ENCODE assay signal across 10 mouse cellular contexts in genomic region chr4:153018138-153018921, GRCm38 (mm10).
DNase-seq lines count a peak whose midpoint lies in the region; ATAC-seq and TF ChIP-seq lines count a peak whose summit lies in the region.
"Had no signal": no experiment of that assay in that cellular context is flagged by ENCODE, and none has a peak within 500 bp of the region (broad histone marks: within the 10 kb centered on the region; RNA-seq: fewer than 3 reads in every experiment).

No protein-coding gene starts in this region.

- no peaks in the 10 kb centered on the region for H3K27me3 ChIP-seq in hindbrain, embryonic 16.5 days (replicated peaks; ENCODE audit: control insufficient read depth, insufficient read depth, low read length)
- H3K27me3 ChIP-seq in limb, embryonic 14.5 days (ENCODE audit: control insufficient read depth, insufficient read depth, low read length), result no peaks in the 10 kb centered on the region
- H3K27me3 ChIP-seq in stomach, embryonic 15.5 days (replicated peaks), result no peaks in the 10 kb centered on the region

- TF ChIP-seq POLR2A in limb, embryonic 14.5 days (IDR thresholded peaks at IDR 0.05; ENCODE audit: borderline replicate concordance, extremely low read depth, insufficient read depth, insufficient read length), result no peak

- H3K27ac ChIP-seq in hindbrain, embryonic 16.5 days (ENCODE audit: low read depth, low read length), result peak overlapping the region; percentile 9; the same call in 1 of the 2 replicates
- H3K27ac ChIP-seq in limb, embryonic 14.5 days (replicated peaks; ENCODE audit: low read depth, low read length), result no peak overlapping the region
- no peak overlapping the region for H3K27ac ChIP-seq in stomach, embryonic 15.5 days

- 39% methylated on average over 28 of the region's 28 CpGs for WGBS in hindbrain, embryonic 16.5 days
- 50% methylated on average over 28 of the region's 28 CpGs for WGBS in limb, embryonic 14.5 days
- WGBS in stomach, embryonic 15.5 days, result 36% methylated on average over 28 of the region's 28 CpGs

- H3K9me3 ChIP-seq in hindbrain, embryonic 16.5 days (ENCODE audit: control insufficient read depth, low read length), result no peaks in the 10 kb centered on the region
- no peaks in the 10 kb centered on the region for H3K9me3 ChIP-seq in limb, embryonic 14.5 days (ENCODE audit: control insufficient read depth, low read length)
- H3K9me3 ChIP-seq in stomach, embryonic 15.5 days, result no peaks in the 10 kb centered on the region

- H3K36me3 ChIP-seq in hindbrain, embryonic 16.5 days (ENCODE audit: control insufficient read depth, insufficient read depth, low read length), result no peaks in the 10 kb centered on the region
- H3K36me3 ChIP-seq in limb, embryonic 14.5 days (ENCODE audit: control insufficient read depth, insufficient read depth, low read length), result no peaks in the 10 kb centered on the region
- H3K36me3 ChIP-seq in stomach, embryonic 15.5 days, result no peaks in the 10 kb centered on the region

- peak; percentile 45 for DNase-seq in left cerebral cortex, adult 11 months (ENCODE audit: low spot score)
- no peak for DNase-seq in left cerebral cortex, postnatal 4 days
- no peak for DNase-seq in limb, embryonic 14.5 days (ENCODE audit: low spot score)
- no peak for DNase-seq in retina, postnatal 1 day
- no peak for DNase-seq in ovary, postnatal 36 days (ENCODE audit: low spot score)
- DNase-seq in heart, postnatal 36 days, result no peak
- DNase-seq: lung, postnatal 4 days had no signal

- intact Hi-C loops in left cerebral cortex, postnatal 4 days (cut with DNase I), result loop anchor here (10.0 kb wide), 1 partner anchor 394 kb away; no protein-coding TSS in a partner anchor
- intact Hi-C loops in heart, postnatal 36 days (cut with DNase I), result no loop called here

- peaks cover 2% of the 10 kb centered on the region for H3K4me1 ChIP-seq in hindbrain, embryonic 16.5 days (ENCODE audit: control insufficient read depth, insufficient read depth, low read depth, low read length)
- H3K4me1 ChIP-seq in limb, embryonic 14.5 days (ENCODE audit: control insufficient read depth, insufficient read depth, low read length), result no peaks in the 10 kb centered on the region
- no peaks in the 10 kb centered on the region for H3K4me1 ChIP-seq in stomach, embryonic 15.5 days

- H3K4me3 ChIP-seq in hindbrain, embryonic 16.5 days (ENCODE audit: low read length), result no peak overlapping the region
- H3K4me3 ChIP-seq in limb, embryonic 14.5 days (replicated peaks; ENCODE audit: low read length), result no peak overlapping the region
- peak overlapping the region; percentile 16; the same call in 1 of the 2 replicates for H3K4me3 ChIP-seq in stomach, embryonic 15.5 days (replicated peaks)

- peak overlapping the region; percentile 29 for H3K4me2 ChIP-seq in hindbrain, embryonic 16.5 days (ENCODE audit: low read length)
- H3K4me2 ChIP-seq in limb, embryonic 14.5 days (replicated peaks; ENCODE audit: low read depth, low read length, severe bottlenecking), result peak overlapping the region; percentile 20; the same call in 1 of the 2 replicates
- peak overlapping the region; percentile 46 for H3K4me2 ChIP-seq in stomach, embryonic 15.5 days
- H3K4me2 ChIP-seq: heart, embryonic 11.5 days had no signal

- 0 out of 2 replicates have a peak overlapping the region, but pooled peaks have one; percentile 28 for H3K9ac ChIP-seq in hindbrain, embryonic 16.5 days (ENCODE audit: low read depth, low read length)
- H3K9ac ChIP-seq in limb, embryonic 14.5 days (ENCODE audit: low read depth, low read length, severe bottlenecking), result no peak overlapping the region
- no peak overlapping the region for H3K9ac ChIP-seq in stomach, embryonic 15.5 days

- ATAC-seq in hindbrain, embryonic 16.5 days, result peak; percentile 30; the same call in 1 of the 2 replicates
- ATAC-seq in limb, embryonic 14.5 days (ENCODE audit: low FRiP score, low read depth), result no peak
- no peak for ATAC-seq in stomach, embryonic 15.5 days (ENCODE audit: insufficient read depth, low FRiP score, low read depth)
